Mouse (Mus musculus) liver, embryonic 14.5 days (tissue): ENCODE measurements around the gene Abca1.

Experiments
- CTCF ChIP-seq: IDR thresholded peaks from 2 replicates; pipeline ENCODE4 v1.5.1; 2016; ENCODE audit warnings: antibody characterized with exemption, low read depth, control low read depth
- EP300 ChIP-seq: IDR thresholded peaks from 2 replicates; pipeline ENCODE4 v1.6.1; 2016; ENCODE audit warnings: antibody characterized with exemption, low read depth

DNA sequence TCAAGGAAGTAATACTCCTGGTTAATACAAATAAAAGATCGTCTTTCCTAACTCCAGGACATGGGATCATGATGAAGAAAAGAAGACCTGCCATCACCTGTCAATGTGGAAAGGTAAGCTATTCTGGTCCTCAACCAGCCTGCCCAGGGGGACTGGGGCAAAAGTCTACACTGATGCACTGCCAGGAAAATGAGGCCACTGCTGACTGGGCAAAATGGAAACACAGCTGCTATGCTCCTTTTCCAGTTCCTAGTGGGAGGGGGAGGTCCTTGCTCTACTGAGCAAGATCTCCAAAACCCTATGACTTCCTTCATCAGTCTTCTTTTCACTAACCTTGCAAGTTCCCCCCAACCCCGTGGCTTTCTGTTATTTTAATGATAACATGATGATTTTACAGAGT is 73.1 kb downstream of the Abca1 start:
- TF ChIP-seq CTCF (no peak), EP300 (no peak)
